Mouse (Mus musculus): ENCODE measurements at regions not wholly inside any gene's neighbourhood (a gene's known extent, or its start where the extent isn't known, plus 50 kb on each side); places are given as distances from the start of the nearest gene placed in this dataset.

DNA sequence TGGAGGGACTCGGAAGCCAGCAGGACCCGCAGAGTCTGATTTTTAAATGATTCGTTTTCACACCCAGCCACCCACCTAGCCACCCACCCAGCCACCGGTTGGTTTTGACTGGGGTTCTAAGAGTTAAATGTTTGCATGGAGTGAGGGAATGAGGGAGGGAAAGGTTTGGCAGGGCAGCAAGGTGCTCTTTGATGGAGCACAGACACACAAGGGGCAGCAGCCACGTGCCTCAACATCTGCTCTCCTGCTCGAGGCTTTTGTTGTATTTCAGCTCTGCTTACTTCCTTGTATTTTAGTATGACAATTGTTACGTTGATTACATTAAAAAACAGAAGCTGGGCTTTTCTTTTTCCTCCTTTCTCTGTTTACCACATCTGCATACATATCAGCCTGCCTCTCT, 367.6 kb downstream of the Ajap1 start:
- no peak overlapping the region for H3K27ac ChIP-seq (replicated peaks; ENCODE audit: insufficient read depth, low read depth, low read length)
- no peak overlapping the region for H3K9ac ChIP-seq (ENCODE audit: low read depth, low read length)
- H3K79me2 ChIP-seq (ENCODE audit: control insufficient read depth, insufficient read depth, low read length) = no peaks in the 10 kb centered on the region
- H3K36me3 ChIP-seq (ENCODE audit: control insufficient read depth, insufficient read depth, low read length) = no peaks in the 10 kb centered on the region
- no peak for DNase-seq (ENCODE audit: extremely low read depth, low read depth, low spot score)
- H3K4me1 ChIP-seq (ENCODE audit: control insufficient read depth, insufficient read depth, low read length) = no peaks in the 10 kb centered on the region
- no peak overlapping the region for H3K4me3 ChIP-seq (ENCODE audit: insufficient read depth, low read depth, low read length)
- no peak for TF ChIP-seq CTCF (IDR thresholded peaks at IDR 0.05; ENCODE audit: low read depth, low read length)
- no peak for TF ChIP-seq POLR2A (IDR thresholded peaks at IDR 0.05; ENCODE audit: extremely low read depth, insufficient read depth, low read length)
- 73% methylated on average over 7 of the region's 7 CpGs for WGBS
- no peaks in the 10 kb centered on the region for H3K27me3 ChIP-seq (ENCODE audit: control insufficient read depth, insufficient read depth, low read length)

DNA sequence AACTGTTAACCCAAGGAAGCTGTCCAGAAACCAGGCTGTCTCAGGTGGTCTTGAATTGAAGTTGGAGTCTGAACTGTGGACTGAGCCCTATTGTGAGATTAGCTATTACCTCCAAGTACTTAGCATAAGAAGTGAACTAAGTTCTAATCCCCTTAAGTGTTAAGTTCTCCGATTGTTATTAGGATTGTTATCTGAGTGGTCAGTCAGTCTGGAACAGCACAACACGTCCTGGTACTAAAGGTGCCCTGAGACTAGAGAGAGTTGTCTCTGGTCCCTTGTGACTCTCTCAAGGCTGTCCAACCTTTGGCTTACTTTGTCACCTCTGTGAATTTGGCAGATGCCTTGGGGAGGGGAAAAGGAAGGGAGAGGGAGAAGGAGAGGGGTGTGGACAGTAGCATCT, 369.0 kb downstream of the Ajap1 start:
- Histone ChIP-seq H3K36me3 (ENCODE audit: control insufficient read depth, insufficient read depth, low read length) (no peaks in the 10 kb centered on the region), H3K9ac (ENCODE audit: low read depth, low read length) (no peak overlapping the region), H3K27me3 (ENCODE audit: control insufficient read depth, insufficient read depth, low read length) (no peaks in the 10 kb centered on the region), H3K4me3 (ENCODE audit: insufficient read depth, low read depth, low read length) (no peak overlapping the region), H3K27ac (replicated peaks; ENCODE audit: insufficient read depth, low read depth, low read length) (no peak overlapping the region), H3K4me1 (ENCODE audit: control insufficient read depth, insufficient read depth, low read length) (no peaks in the 10 kb centered on the region), H3K79me2 (ENCODE audit: control insufficient read depth, insufficient read depth, low read length) (no peaks in the 10 kb centered on the region)
- TF ChIP-seq POLR2A (IDR thresholded peaks at IDR 0.05; ENCODE audit: extremely low read depth, insufficient read depth, low read length) = no peak
- DNase-seq (ENCODE audit: extremely low read depth, low read depth, low spot score) = no peak
- 73% methylated on average over 2 of the region's 2 CpGs for WGBS

DNA sequence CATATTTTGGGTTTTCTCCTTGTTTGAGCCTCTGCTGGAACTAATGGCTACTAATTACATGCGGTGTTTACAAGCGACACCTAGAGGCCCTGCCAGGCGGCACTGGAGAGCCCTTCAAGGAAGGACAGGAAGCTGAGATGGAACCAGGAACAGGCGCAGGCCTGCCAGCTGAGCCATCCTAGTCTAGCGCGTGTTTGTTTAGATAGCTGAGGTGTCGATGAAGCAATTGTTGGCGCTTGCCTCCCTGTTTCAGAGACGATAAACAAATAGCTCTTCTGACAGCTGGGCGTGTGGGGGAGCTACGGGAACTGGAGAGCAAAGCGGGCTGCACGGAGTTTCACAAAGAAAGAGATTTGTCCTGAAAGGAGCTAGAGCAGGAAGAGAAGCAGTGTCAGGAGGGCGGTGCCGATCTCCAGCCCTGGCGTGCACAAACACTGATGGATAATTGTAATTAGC, 372.3 kb downstream of the Ajap1 start:
- DNase-seq (ENCODE audit: extremely low read depth, low read depth, low spot score) = peak; percentile 38
- TF ChIP-seq POLR2A (IDR thresholded peaks at IDR 0.05; ENCODE audit: extremely low read depth, insufficient read depth, low read length) (no peak), CTCF (IDR thresholded peaks at IDR 0.05; ENCODE audit: low read depth, low read length) (0 out of 2 replicates have a peak, but pooled peaks have one; percentile 6)
- Histone ChIP-seq H3K4me1 (ENCODE audit: control insufficient read depth, insufficient read depth, low read length) (no peaks in the 10 kb centered on the region), H3K9ac (ENCODE audit: low read depth, low read length) (no peak overlapping the region), H3K27me3 (ENCODE audit: control insufficient read depth, insufficient read depth, low read length) (no peaks in the 10 kb centered on the region), H3K27ac (replicated peaks; ENCODE audit: insufficient read depth, low read depth, low read length) (no peak overlapping the region), H3K79me2 (ENCODE audit: control insufficient read depth, insufficient read depth, low read length) (no peaks in the 10 kb centered on the region), H3K4me3 (ENCODE audit: insufficient read depth, low read depth, low read length) (no peak overlapping the region), H3K36me3 (ENCODE audit: control insufficient read depth, insufficient read depth, low read length) (no peaks in the 10 kb centered on the region)
- 35% methylated on average over 16 of the region's 16 CpGs for WGBS

DNA sequence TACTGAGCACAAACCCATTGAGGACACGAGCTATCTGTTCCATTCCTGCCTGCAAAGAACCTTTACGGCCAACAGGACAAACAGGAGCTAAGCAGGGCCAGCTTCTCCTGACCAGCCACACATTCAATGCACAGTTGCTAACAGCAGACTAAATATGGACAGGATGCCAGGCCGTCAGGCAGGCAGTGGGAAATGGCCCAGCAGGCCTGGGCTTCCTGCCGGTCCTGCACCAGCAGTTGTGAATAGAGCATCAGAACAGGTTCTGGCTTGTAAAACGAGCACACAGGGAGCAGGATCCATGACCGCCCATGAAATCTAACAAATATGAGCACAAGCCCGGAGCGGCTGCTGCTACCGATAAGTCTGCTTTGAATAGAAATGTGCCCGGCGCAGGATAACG, 384.0 kb downstream of the Ajap1 start:
- Histone ChIP-seq H3K9ac (ENCODE audit: low read depth, low read length) (no peak overlapping the region), H3K79me2 (ENCODE audit: control insufficient read depth, insufficient read depth, low read length) (no peaks in the 10 kb centered on the region), H3K4me1 (ENCODE audit: control insufficient read depth, insufficient read depth, low read length) (no peaks in the 10 kb centered on the region), H3K27me3 (ENCODE audit: control insufficient read depth, insufficient read depth, low read length) (no peaks in the 10 kb centered on the region), H3K27ac (replicated peaks; ENCODE audit: insufficient read depth, low read depth, low read length) (no peak overlapping the region), H3K4me3 (ENCODE audit: insufficient read depth, low read depth, low read length) (no peak overlapping the region), H3K36me3 (ENCODE audit: control insufficient read depth, insufficient read depth, low read length) (no peaks in the 10 kb centered on the region)
- WGBS = 88% methylated on average over 12 of the region's 12 CpGs
- TF ChIP-seq CTCF (IDR thresholded peaks at IDR 0.05; ENCODE audit: low read depth, low read length) = no peak
- no peak for TF ChIP-seq POLR2A (IDR thresholded peaks at IDR 0.05; ENCODE audit: extremely low read depth, insufficient read depth, low read length)
- DNase-seq (ENCODE audit: extremely low read depth, low read depth, low spot score) = no peak

DNA sequence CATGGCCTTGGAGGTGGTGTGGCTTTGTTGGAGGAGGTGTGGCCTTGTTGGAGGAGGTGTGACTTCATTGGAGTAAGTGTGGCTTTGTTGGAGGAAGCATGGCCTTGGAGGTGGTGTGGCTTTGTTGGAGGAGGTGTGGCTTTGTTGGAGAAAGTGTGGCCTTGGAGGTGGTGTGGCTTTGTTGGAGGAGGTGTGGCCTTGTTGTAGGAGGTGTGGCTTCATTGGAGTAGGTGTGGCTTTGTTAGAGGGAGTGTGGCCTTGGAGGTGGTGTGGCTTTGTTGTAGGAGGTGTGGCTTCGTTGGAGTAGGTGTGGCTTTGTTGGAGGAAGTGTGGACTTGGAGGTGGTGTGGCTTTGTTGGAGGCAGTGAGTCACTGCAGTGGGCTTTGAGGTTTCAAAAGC, 385.0 kb downstream of the Ajap1 start:
- H3K27ac ChIP-seq (replicated peaks; ENCODE audit: insufficient read depth, low read depth, low read length) = no peak overlapping the region
- no peaks in the 10 kb centered on the region for H3K36me3 ChIP-seq (ENCODE audit: control insufficient read depth, insufficient read depth, low read length)
- H3K79me2 ChIP-seq (ENCODE audit: control insufficient read depth, insufficient read depth, low read length) = no peaks in the 10 kb centered on the region
- no peak overlapping the region for H3K4me3 ChIP-seq (ENCODE audit: insufficient read depth, low read depth, low read length)
- TF ChIP-seq POLR2A (IDR thresholded peaks at IDR 0.05; ENCODE audit: extremely low read depth, insufficient read depth, low read length) (no peak), CTCF (IDR thresholded peaks at IDR 0.05; ENCODE audit: low read depth, low read length) (no peak)
- no peak for DNase-seq (ENCODE audit: extremely low read depth, low read depth, low spot score)
- no peaks in the 10 kb centered on the region for H3K27me3 ChIP-seq (ENCODE audit: control insufficient read depth, insufficient read depth, low read length)
- WGBS = 92% methylated on average over 1 of the region's 1 CpGs
- H3K4me1 ChIP-seq (ENCODE audit: control insufficient read depth, insufficient read depth, low read length) = no peaks in the 10 kb centered on the region
- no peak overlapping the region for H3K9ac ChIP-seq (ENCODE audit: low read depth, low read length)

DNA sequence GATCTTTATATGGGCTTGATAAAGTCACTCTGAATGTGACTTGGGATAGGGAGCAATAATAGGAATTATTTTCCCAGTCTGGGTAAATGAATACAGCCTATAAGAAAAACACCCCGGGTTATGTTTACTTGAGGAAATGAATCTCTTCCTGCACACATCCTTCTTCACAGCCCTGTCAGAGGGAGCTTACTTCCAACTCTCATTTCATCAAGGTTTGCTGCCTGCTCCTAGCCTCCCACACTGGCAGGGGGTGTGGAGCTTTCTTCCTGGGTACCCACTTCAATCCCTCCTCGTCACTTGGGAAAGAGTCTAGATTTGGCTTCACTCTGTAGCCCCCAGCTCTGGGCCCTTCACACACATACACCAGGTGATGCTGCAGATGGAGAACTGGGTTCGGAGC, 389.5 kb downstream of the Ajap1 start:
- H3K4me1 ChIP-seq (ENCODE audit: control insufficient read depth, insufficient read depth, low read length) = no peaks in the 10 kb centered on the region
- H3K27ac ChIP-seq (replicated peaks; ENCODE audit: insufficient read depth, low read depth, low read length) = no peak overlapping the region
- H3K36me3 ChIP-seq (ENCODE audit: control insufficient read depth, insufficient read depth, low read length) = no peaks in the 10 kb centered on the region
- DNase-seq (ENCODE audit: extremely low read depth, low read depth, low spot score) = no peak
- no peak overlapping the region for H3K4me3 ChIP-seq (ENCODE audit: insufficient read depth, low read depth, low read length)
- H3K9ac ChIP-seq (ENCODE audit: low read depth, low read length) = no peak overlapping the region
- no peak for TF ChIP-seq POLR2A (IDR thresholded peaks at IDR 0.05; ENCODE audit: extremely low read depth, insufficient read depth, low read length)
- no peak for TF ChIP-seq CTCF (IDR thresholded peaks at IDR 0.05; ENCODE audit: low read depth, low read length)
- WGBS = 65% methylated on average over 3 of the region's 3 CpGs
- H3K27me3 ChIP-seq (ENCODE audit: control insufficient read depth, insufficient read depth, low read length) = no peaks in the 10 kb centered on the region
- H3K79me2 ChIP-seq (ENCODE audit: control insufficient read depth, insufficient read depth, low read length) = no peaks in the 10 kb centered on the region

Data from liver, adult 2 months (tissue).